Comparison of ENCODE assay signal across 13 mouse cellular contexts in the genomic region with DNA sequence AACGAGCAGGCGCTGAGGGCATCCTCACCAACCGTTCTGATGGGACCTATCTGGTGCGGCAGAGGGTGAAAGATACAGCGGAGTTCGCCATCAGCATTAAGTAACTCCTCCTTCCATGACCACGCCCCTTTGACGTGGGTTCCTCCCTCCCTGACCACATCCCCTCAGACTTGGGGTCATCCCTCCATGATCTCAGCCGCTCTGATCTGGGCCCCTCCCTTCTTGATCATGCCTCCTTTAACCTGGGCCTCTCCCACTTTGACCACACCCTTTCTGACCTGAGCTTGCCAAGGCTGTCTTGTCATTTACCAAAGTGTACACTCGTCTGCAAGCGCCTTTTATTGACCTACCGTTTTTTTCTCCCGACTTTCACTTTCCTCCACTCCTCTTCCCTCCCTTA. TPM values are rescaled to one million over a fixed set of nuclear protein-coding genes. Genes with fewer than 3 reads are reported as not detected.
DNase-seq lines count a peak whose midpoint lies in the region; ATAC-seq and TF ChIP-seq lines count a peak whose summit lies in the region.
"Had no signal": no experiment of that assay in that cellular context is flagged by ENCODE, and none has a peak within 500 bp of the region (broad histone marks: within the 10 kb centered on the region; RNA-seq: fewer than 3 reads in every experiment).

No protein-coding gene starts in this region.

- DNase-seq in heart, adult 2 months = no peak
- peak; percentile 8 for DNase-seq in retina, postnatal 1 day
- DNase-seq in retina, embryonic 14.5 days (ENCODE audit: low spot score) = no peak
- DNase-seq in large intestine, adult 2 months (ENCODE audit: low read depth, low spot score) = peak; percentile 55
- DNase-seq in ovary, postnatal 10 days (ENCODE audit: low spot score) = no peak
- DNase-seq in thymus, postnatal 36 days = no peak
- DNase-seq in hindbrain, embryonic 11.5 days (ENCODE audit: low spot score) = no peak
- DNase-seq: forebrain, postnatal 0 days; thymus, postnatal 4 days had no signal

- H3K9me3 ChIP-seq in heart, embryonic 12.5 days (replicated peaks) = 0 out of 2 replicates have a peak, but pooled peaks cover 6% of the 10 kb centered on the region
- H3K9me3 ChIP-seq in hindbrain, embryonic 11.5 days (ENCODE audit: control insufficient read depth, low read length) = no peaks in the 10 kb centered on the region
- H3K9me3 ChIP-seq: heart, embryonic 15.5 days; megakaryocyte, embryonic 14.5 days had no signal

- WGBS in heart, embryonic 12.5 days = 37% methylated on average over 13 of the region's 13 CpGs
- WGBS in heart, adult 2 months = 35% methylated on average over 13 of the region's 13 CpGs
- 20% methylated on average over 13 of the region's 13 CpGs for WGBS in large intestine, adult 2 months
- 37% methylated on average over 13 of the region's 13 CpGs for WGBS in hindbrain, embryonic 11.5 days

- H3K27ac ChIP-seq in heart, embryonic 12.5 days (ENCODE audit: poor library complexity, severe bottlenecking) = no peak overlapping the region
- H3K27ac ChIP-seq in heart, adult 2 months = no peak overlapping the region
- no peak overlapping the region for H3K27ac ChIP-seq in hindbrain, embryonic 11.5 days (ENCODE audit: low read depth, low read length)
- H3K27ac ChIP-seq: heart, embryonic 15.5 days; hindbrain, embryonic 14.5 days had no signal

- no peak for TF ChIP-seq CTCF in heart, adult 2 months (IDR thresholded peaks at IDR 0.05)

- no peak for TF ChIP-seq POLR2A in heart, adult 2 months (IDR thresholded peaks at IDR 0.05; ENCODE audit: insufficient read depth, low read depth, low read length)

- H3K36me3 ChIP-seq in heart, embryonic 12.5 days = no peaks in the 10 kb centered on the region
- no peaks in the 10 kb centered on the region for H3K36me3 ChIP-seq in heart, adult 2 months (ENCODE audit: control insufficient read depth, insufficient read depth, low read length)
- no peaks in the 10 kb centered on the region for H3K36me3 ChIP-seq in hindbrain, embryonic 11.5 days (ENCODE audit: control insufficient read depth, insufficient read depth, low read length)
- H3K36me3 ChIP-seq: heart, embryonic 15.5 days had no signal

- no peaks in the 10 kb centered on the region for H3K79me2 ChIP-seq in heart, adult 2 months (replicated peaks; ENCODE audit: control insufficient read depth, insufficient read depth, low read length)

- intact Hi-C loops in heart, adult 2 months (cut with DNase I) = no loop called here

- peak; percentile 45; the same call in 1 of the 2 replicates for ATAC-seq in heart, embryonic 12.5 days (ENCODE audit: insufficient number of reproducible peaks, low FRiP score)
- ATAC-seq in hindbrain, embryonic 11.5 days (ENCODE audit: low FRiP score) = no peak
- ATAC-seq: forebrain, postnatal 0 days had no signal

- H3K27me3 ChIP-seq in heart, embryonic 12.5 days (replicated peaks) = no peaks in the 10 kb centered on the region
- no peaks in the 10 kb centered on the region for H3K27me3 ChIP-seq in heart, adult 2 months (ENCODE audit: control insufficient read depth, insufficient read depth, low read length)
- H3K27me3 ChIP-seq in hindbrain, embryonic 11.5 days (ENCODE audit: control insufficient read depth, insufficient read depth, low read length) = no peaks in the 10 kb centered on the region
- H3K27me3 ChIP-seq: heart, embryonic 15.5 days; megakaryocyte, embryonic 14.5 days had no signal

- TF ChIP-seq EP300 in heart, adult 2 months (IDR thresholded peaks at IDR 0.05; ENCODE audit: insufficient read depth, low read depth, low read length) = no peak

- no peaks in the 10 kb centered on the region for H3K4me1 ChIP-seq in heart, embryonic 12.5 days (replicated peaks)
- H3K4me1 ChIP-seq in heart, adult 2 months (ENCODE audit: control insufficient read depth, insufficient read depth, low read length) = no peaks in the 10 kb centered on the region
- no peaks in the 10 kb centered on the region for H3K4me1 ChIP-seq in hindbrain, embryonic 11.5 days (replicated peaks; ENCODE audit: control insufficient read depth, insufficient read depth, low read length)
- H3K4me1 ChIP-seq: heart, embryonic 15.5 days had no signal

- no peak overlapping the region for H3K4me2 ChIP-seq in heart, embryonic 12.5 days
- no peak overlapping the region for H3K4me2 ChIP-seq in hindbrain, embryonic 11.5 days (replicated peaks; ENCODE audit: low read depth, low read length)
- H3K4me2 ChIP-seq: heart, embryonic 15.5 days; hindbrain, embryonic 14.5 days had no signal

- no peak overlapping the region for H3K9ac ChIP-seq in heart, embryonic 12.5 days
- no peak overlapping the region for H3K9ac ChIP-seq in heart, adult 2 months (ENCODE audit: low read depth, low read length)
- no peak overlapping the region for H3K9ac ChIP-seq in hindbrain, embryonic 11.5 days (ENCODE audit: low read depth, low read length)
- H3K9ac ChIP-seq: forebrain, postnatal 0 days; heart, embryonic 15.5 days; hindbrain, embryonic 14.5 days had no signal

- no peak overlapping the region for H3K4me3 ChIP-seq in heart, embryonic 12.5 days
- no peak overlapping the region for H3K4me3 ChIP-seq in heart, adult 2 months
- H3K4me3 ChIP-seq in hindbrain, embryonic 11.5 days (ENCODE audit: low read depth, low read length) = no peak overlapping the region
- H3K4me3 ChIP-seq: heart, embryonic 15.5 days; megakaryocyte, embryonic 14.5 days had no signal

RNA-seq across cellular contexts. Expression of a gene that starts 32.9 kb away (rescaled TPM):
- 1.6 and 1.7 TPM in 2 replicates for polyA plus RNA-seq in heart, embryonic 12.5 days (2016; fragmentation: Nextera tagmentation; extraction: Ambion mirVana)
- total RNA-seq in heart, adult 2 months (2021) = 1 to 10 TPM; 1.9 to 2.2 TPM
- 1.8 and 2.0 TPM in 2 replicates for polyA plus RNA-seq in heart, adult 2 months (2012; rRNA removed)
- 8.8 and 9.4 TPM in 2 replicates for polyA plus RNA-seq in large intestine, adult 2 months (2012; rRNA removed)
- 2.5 and 2.6 TPM in 2 replicates for polyA plus RNA-seq in hindbrain, embryonic 11.5 days (2014; fragmentation: Nextera tagmentation; extraction: Ambion mirVana)

RNA-seq across cellular contexts. Expression of a gene that starts 46.7 kb away (rescaled TPM):
- 2.4 and 3.5 TPM in 2 replicates for polyA plus RNA-seq in heart, embryonic 12.5 days (2016; fragmentation: Nextera tagmentation; extraction: Ambion mirVana)
- total RNA-seq in heart, adult 2 months (2021) = 10 to 100 TPM in 1 of 2 experiments, 1 to 10 TPM in 1; 8.6 to 12.6 TPM
- 7.9 and 11.0 TPM in 2 replicates for polyA plus RNA-seq in heart, adult 2 months (2012; rRNA removed)
- 5.3 and 10.5 TPM in 2 replicates for polyA plus RNA-seq in large intestine, adult 2 months (2012; rRNA removed)
- 3.3 and 4.8 TPM in 2 replicates for polyA plus RNA-seq in hindbrain, embryonic 11.5 days (2014; fragmentation: Nextera tagmentation; extraction: Ambion mirVana)

Comparison
In these comparisons a context has a peak if more than half of its experiments do, and no peak if none do; other contexts are left out.
1. DNase-seq: peak in retina, postnatal 1 day (single experiment) and large intestine, adult 2 months (single experiment); none in heart, adult 2 months (0 of 2), retina, embryonic 14.5 days (single experiment), ovary, postnatal 10 days (single experiment), thymus, postnatal 36 days (0 of 2) and hindbrain, embryonic 11.5 days (single experiment).